Mouse (Mus musculus) neutrophil, adult 65 days (primary cell): ENCODE results near the gene 1700092M07Rik. TPM values are rescaled to one million over a fixed set of nuclear protein-coding genes. Genes with fewer than 3 reads are reported as not detected.

Experiments
- total RNA-seq: library from RNA; stranded (reverse); gene quantifications from 2 replicates; pipeline ENCODE4 v1.2.4, GENCODE M21; 2023

Gene 1700092M07Rik
- total RNA-seq, result 1.00 and 1.5 TPM in 2 replicates

GRCm38 (mm10) chr19:8740603-8741002 is at the start of gene 1700092M07Rik:
TSS of gene 1700092M07Rik (plus strand) at chr19:8740718.

GRCm38 (mm10) chr19:8722907-8723573 is 17.5 kb upstream of the 1700092M07Rik start, which contains the start of gene Slc3a2:
TSS of gene Slc3a2 (minus strand) at chr19:8723369.

GRCm38 (mm10) chr19:8735389-8736159 is 4.9 kb upstream of the 1700092M07Rik start, which contains the start of gene Wdr74:
TSS of gene Wdr74 (plus strand) at chr19:8735827.

GRCm38 (mm10) chr19:8741243-8741869 is 838 bp downstream of the 1700092M07Rik start, which contains the start of gene Stx5a:
TSS of gene Stx5a (plus strand) at chr19:8741413.

GRCm38 (mm10) chr19:8756635-8757387 is 16.3 kb downstream of the 1700092M07Rik start, which contains the start of gene Nxf1:
TSS of gene Nxf1 (plus strand) at chr19:8757073.

GRCm38 (mm10) chr19:8770567-8771270 is 30.2 kb downstream of the 1700092M07Rik start, which contains the start of gene Tmem223:
TSS of gene Tmem223 (plus strand) at chr19:8770996.

GRCm38 (mm10) chr19:8774086-8774835 is 33.7 kb downstream of the 1700092M07Rik start, which contains the start of gene Tmem179b:
TSS of gene Tmem179b (minus strand) at chr19:8774467.

GRCm38 (mm10) chr19:8786008-8786781 is 45.7 kb downstream of the 1700092M07Rik start, which contains the start of gene Taf6l:
TSS of gene Taf6l (minus strand) at chr19:8786417.

Other genes with a start within 250 kb of the 1700092M07Rik start
- gene Slc22a8, start 149.5 kb upstream of the 1700092M07Rik start, total RNA-seq, result not detected in 2 replicates
- gene Slc22a6, start 122.7 kb upstream of the 1700092M07Rik start, total RNA-seq, result not detected in 2 replicates
- 0.19 and 0.43 TPM in 2 replicates for gene Chrm1, start 76.9 kb upstream of the 1700092M07Rik start, total RNA-seq
- 158 and 184 TPM in 2 replicates for gene Slc3a2, start 17.3 kb upstream of the 1700092M07Rik start, total RNA-seq
- 22.0 TPM in 2 replicates for gene Wdr74, start 4.9 kb upstream of the 1700092M07Rik start, total RNA-seq
- gene Stx5a, start 695 bp downstream of the 1700092M07Rik start, total RNA-seq, result 173 and 212 TPM in 2 replicates
- 146 and 190 TPM in 2 replicates for gene Nxf1, start 16.4 kb downstream of the 1700092M07Rik start, total RNA-seq
- gene Tmem223, start 30.3 kb downstream of the 1700092M07Rik start, total RNA-seq, result 20.3 and 22.0 TPM in 2 replicates
- 52.4 and 65.2 TPM in 2 replicates for gene Tmem179b, start 33.7 kb downstream of the 1700092M07Rik start, total RNA-seq
- 7.5 and 8.2 TPM in 2 replicates for gene Taf6l, start 45.7 kb downstream of the 1700092M07Rik start, total RNA-seq
- 36.0 and 36.7 TPM in 2 replicates for gene Polr2g, start 57.9 kb downstream of the 1700092M07Rik start, total RNA-seq
- gene Zbtb3, start 61.8 kb downstream of the 1700092M07Rik start, total RNA-seq, result 0.52 and 0.76 TPM in 2 replicates
- 16.9 and 18.9 TPM in 2 replicates for gene Ttc9c, start 78.6 kb downstream of the 1700092M07Rik start, total RNA-seq
- gene Hnrnpul2, start 79.3 kb downstream of the 1700092M07Rik start, total RNA-seq, result 86.0 and 118 TPM in 2 replicates
- 1.4 TPM in 1 of 2 replicates, not detected in the other for gene AC129217.1, start 89.1 kb downstream of the 1700092M07Rik start, total RNA-seq
- gene Bscl2, start 96.7 kb downstream of the 1700092M07Rik start, total RNA-seq, result 43.3 and 49.7 TPM in 2 replicates
- not detected in 2 replicates for gene Gng3, start 98.5 kb downstream of the 1700092M07Rik start, total RNA-seq
- 0.27 and 0.57 TPM in 2 replicates for gene Lrrn4cl, start 110.0 kb downstream of the 1700092M07Rik start, total RNA-seq
- gene Ubxn1, start 130.8 kb downstream of the 1700092M07Rik start, total RNA-seq, result 89.2 and 93.8 TPM in 2 replicates
- 15.4 and 22.1 TPM in 2 replicates for gene Uqcc3, start 140.2 kb downstream of the 1700092M07Rik start, total RNA-seq
- 1.8 and 10.2 TPM in 2 replicates for gene Lbhd1, start 143.0 kb downstream of the 1700092M07Rik start, total RNA-seq
- not detected in 2 replicates for gene Gm49403, start 143.2 kb downstream of the 1700092M07Rik start, total RNA-seq
- 15.3 and 21.7 TPM in 2 replicates for gene 1810009A15Rik, start 148.1 kb downstream of the 1700092M07Rik start, total RNA-seq
- gene Gm49416, start 148.2 kb downstream of the 1700092M07Rik start, total RNA-seq, result 6.5 TPM in 1 of 2 replicates, not detected in the other
- 9.3 and 11.1 TPM in 2 replicates for gene Ints5, start 152.3 kb downstream of the 1700092M07Rik start, total RNA-seq
- gene Ganab, start 157.4 kb downstream of the 1700092M07Rik start, total RNA-seq, result 76.0 and 93.0 TPM in 2 replicates
- 29.7 and 35.6 TPM in 2 replicates for gene B3gat3, start 179.7 kb downstream of the 1700092M07Rik start, total RNA-seq
- 1.5 and 2.1 TPM in 2 replicates for gene Rom1, start 188.6 kb downstream of the 1700092M07Rik start, total RNA-seq
- 43.3 and 54.8 TPM in 2 replicates for gene Eml3, start 188.8 kb downstream of the 1700092M07Rik start, total RNA-seq
- 109 and 121 TPM in 2 replicates for gene Mta2, start 201.2 kb downstream of the 1700092M07Rik start, total RNA-seq
- 6.5 and 12.9 TPM in 2 replicates for gene Tut1, start 213.1 kb downstream of the 1700092M07Rik start, total RNA-seq
- 85.1 and 106 TPM in 2 replicates for gene Eef1g, start 226.3 kb downstream of the 1700092M07Rik start, total RNA-seq
- gene Ahnak, start 248.6 kb downstream of the 1700092M07Rik start, total RNA-seq, result 367 and 445 TPM in 2 replicates